Mouse (Mus musculus): ENCODE measurements at regions not wholly inside any gene's neighbourhood (a gene's known extent, or its start where the extent isn't known, plus 50 kb on each side); places are given as distances from the start of the nearest gene placed in this dataset.
"Not testable (repeated sequence)": the region's sequence is repeated elsewhere in the genome, so short reads cannot be mapped to it uniquely, and the experiment has no call there.

- no peak for DNase-seq (ENCODE audit: low spot score in 2 of 2)
These were observed 210.9 kb upstream of the Crbn start for GRCm38 (mm10) chr6:107010785-107011184.

- DNase-seq (ENCODE audit: low spot score in 2 of 2), result no peak
These were observed 213.1 kb upstream of the Crbn start for GRCm38 (mm10) chr6:107012938-107013511.

GRCm38 (mm10) chr6:107019126-107019525, 219.2 kb upstream of the Crbn start:
- DNase-seq (ENCODE audit: low spot score in 2 of 2), result no peak

GRCm38 (mm10) chr6:107045177-107045576, 245.3 kb upstream of the Crbn start:
- no peak for DNase-seq (ENCODE audit: low spot score in 2 of 2)

GRCm38 (mm10) chr6:107051604-107052003, 251.7 kb upstream of the Crbn start:
- DNase-seq (ENCODE audit: low spot score in 2 of 2), result no peak

GRCm38 (mm10) chr6:107052180-107052579, 252.3 kb upstream of the Crbn start:
- no peak for DNase-seq (ENCODE audit: low spot score in 2 of 2)

- DNase-seq (ENCODE audit: low spot score in 2 of 2), result no peak
These were observed 259.3 kb upstream of the Crbn start for GRCm38 (mm10) chr6:107059001-107059765.

- no peak for DNase-seq (ENCODE audit: low spot score in 2 of 2)
These were observed 263.1 kb upstream of the Crbn start for GRCm38 (mm10) chr6:107062886-107063565.

GRCm38 (mm10) chr6:107070441-107070840, 270.6 kb upstream of the Crbn start:
- no peak for DNase-seq (ENCODE audit: low spot score in 2 of 2)

- DNase-seq (ENCODE audit: low spot score in 2 of 2), result no peak
These were observed 292.7 kb upstream of the Crbn start for GRCm38 (mm10) chr6:107092600-107092999.

- DNase-seq (ENCODE audit: low spot score in 2 of 2), result no peak
These were observed 328.8 kb upstream of the Crbn start for GRCm38 (mm10) chr6:107128716-107129115.

GRCm38 (mm10) chr6:107167736-107168491, 361.7 kb upstream of the Lrrn1 start:
- DNase-seq (ENCODE audit: low spot score in 2 of 2), result no peak

- no peak for DNase-seq (ENCODE audit: low spot score in 2 of 2)
These were observed 311.3 kb upstream of the Lrrn1 start for GRCm38 (mm10) chr6:107218309-107218708.

GRCm38 (mm10) chr6:107218721-107219120, 310.8 kb upstream of the Lrrn1 start:
- no peak for DNase-seq (ENCODE audit: low spot score in 2 of 2)

GRCm38 (mm10) chr6:107222602-107223001, 307.0 kb upstream of the Lrrn1 start:
- no peak for DNase-seq (ENCODE audit: low spot score in 2 of 2)

- not testable (repeated sequence) for DNase-seq (ENCODE audit: low spot score in 2 of 2)
These were observed 299.7 kb upstream of the Lrrn1 start for GRCm38 (mm10) chr6:107229843-107230242.

- no peak for DNase-seq (ENCODE audit: low spot score in 2 of 2)
These were observed 291.9 kb upstream of the Lrrn1 start for GRCm38 (mm10) chr6:107237692-107238091.

- DNase-seq (ENCODE audit: low spot score in 2 of 2), result no peak
These were observed 285.6 kb upstream of the Lrrn1 start for GRCm38 (mm10) chr6:107243981-107244380.

GRCm38 (mm10) chr6:107280348-107280747, 249.2 kb upstream of the Lrrn1 start:
- DNase-seq (ENCODE audit: low spot score in 2 of 2), result no peak

GRCm38 (mm10) chr6:107290850-107291249, 238.7 kb upstream of the Lrrn1 start:
- DNase-seq (ENCODE audit: low spot score in 2 of 2), result no peak

GRCm38 (mm10) chr6:107303676-107304369, 225.7 kb upstream of the Lrrn1 start:
- DNase-seq (ENCODE audit: low spot score in 2 of 2), result no peak

- no peak for DNase-seq (ENCODE audit: low spot score in 2 of 2)
These were observed 210.0 kb upstream of the Lrrn1 start for GRCm38 (mm10) chr6:107319565-107319964.
